Mouse (Mus musculus): ENCODE measurements around the gene Cir1.

DNA sequence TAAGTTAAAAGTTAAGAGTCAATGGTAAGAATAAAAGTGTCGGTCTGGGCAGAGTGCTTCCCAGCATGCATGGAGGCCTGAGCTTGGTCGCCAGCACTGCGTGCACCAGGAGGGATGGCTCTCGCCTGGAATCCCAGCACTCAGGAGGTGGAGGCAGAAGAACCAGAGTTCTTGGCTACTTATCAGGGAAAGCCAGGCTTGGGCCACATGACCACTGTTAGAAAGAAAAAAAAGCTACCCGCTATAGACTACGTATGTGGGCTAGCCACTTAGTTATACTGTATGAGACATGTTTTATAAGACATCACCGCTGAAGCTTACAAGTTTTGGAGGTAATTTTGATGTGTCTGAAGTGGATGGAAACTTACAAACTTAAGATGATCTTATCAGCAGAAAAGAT lies 14.3 kb downstream of the Cir1 start:
- TF ChIP-seq CTCF (IDR thresholded peaks at IDR 0.05; ENCODE audit: low read depth, low read length), result no peak
- no peak for TF ChIP-seq POLR2A (IDR thresholded peaks at IDR 0.05; ENCODE audit: insufficient read depth, low read length)
